ENCODE assay signal across 8 mouse cellular contexts in genomic region chr17:74295026-74295970, GRCm38 (mm10). TPM values are rescaled to one million over a fixed set of nuclear protein-coding genes. Genes with fewer than 3 reads are reported as not detected.
DNase-seq lines count a peak whose midpoint lies in the region; ATAC-seq and TF ChIP-seq lines count a peak whose summit lies in the region.

Memo1 (minus strand) TSS chr17:74295521.

- under 1% methylated on average over 41 of the region's 110 CpGs for WGBS in forebrain, embryonic 12.5 days
- under 1% methylated on average over 72 of the region's 110 CpGs for WGBS in heart, embryonic 16.5 days
- 0% methylated on average over 46 of the region's 110 CpGs for WGBS in liver, embryonic 16.5 days (ENCODE audit: insufficient replicate concordance)
- WGBS in neural tube, embryonic 13.5 days, result under 1% methylated on average over 38 of the region's 110 CpGs

- no peak for TF ChIP-seq CTCF in C2C12 (IDR thresholded peaks at IDR 0.05; ENCODE audit: control insufficient read depth, insufficient read depth, insufficient read length)
- no peak for TF ChIP-seq CTCF in brain, embryonic 14.5 days (IDR thresholded peaks at IDR 0.05; ENCODE audit: borderline replicate concordance, extremely low read depth, insufficient read depth, insufficient read length)

- peaks cover 22% of the 10 kb centered on the region for H3K4me1 ChIP-seq in forebrain, embryonic 12.5 days
- peaks cover 18% of the 10 kb centered on the region for H3K4me1 ChIP-seq in heart, embryonic 16.5 days (ENCODE audit: control insufficient read depth, insufficient read depth, low read length)
- H3K4me1 ChIP-seq in liver, embryonic 16.5 days (ENCODE audit: control insufficient read depth, low read depth, low read length), result peaks cover 24% of the 10 kb centered on the region
- peaks cover 30% of the 10 kb centered on the region for H3K4me1 ChIP-seq in neural tube, embryonic 13.5 days (replicated peaks)

- peak within 1 kb of the TSS; percentile 97 for H3K27ac ChIP-seq in forebrain, embryonic 12.5 days
- peak within 1 kb of the TSS; percentile 95 for H3K27ac ChIP-seq in heart, embryonic 16.5 days (ENCODE audit: low read length)
- peak within 1 kb of the TSS; percentile 95 for H3K27ac ChIP-seq in liver, embryonic 16.5 days (ENCODE audit: low read length)
- H3K27ac ChIP-seq in neural tube, embryonic 13.5 days (replicated peaks), result peak within 1 kb of the TSS; percentile 93

- peak; percentile 93 for DNase-seq in brain, embryonic 14.5 days (ENCODE audit: low read depth)
- peak; percentile 86 to 90 for DNase-seq in kidney, postnatal 36 days
- DNase-seq in telencephalon, adult 2 months (ENCODE audit: low read depth, low spot score), result peak; percentile 64

- peak within 1 kb of the TSS; percentile 90 for H3K4me3 ChIP-seq in C2C12 (ENCODE audit: insufficient read depth, poor library complexity, severe bottlenecking)
- peak within 1 kb of the TSS; percentile 92 for H3K4me3 ChIP-seq in forebrain, embryonic 12.5 days (replicated peaks)
- peak within 1 kb of the TSS; percentile 94 for H3K4me3 ChIP-seq in heart, embryonic 16.5 days (ENCODE audit: low read length)
- peak within 1 kb of the TSS; percentile 99 for H3K4me3 ChIP-seq in liver, embryonic 16.5 days (ENCODE audit: low read depth, low read length)
- H3K4me3 ChIP-seq in neural tube, embryonic 13.5 days, result peak within 1 kb of the TSS; percentile 91

- H3K4me2 ChIP-seq in forebrain, embryonic 12.5 days, result peak within 1 kb of the TSS; percentile 75
- H3K4me2 ChIP-seq in heart, embryonic 16.5 days (ENCODE audit: low read depth, low read length), result peak within 1 kb of the TSS; percentile 89
- H3K4me2 ChIP-seq in liver, embryonic 16.5 days (ENCODE audit: low read depth, low read length), result peak within 1 kb of the TSS; percentile 99
- peak within 1 kb of the TSS; percentile 74 for H3K4me2 ChIP-seq in neural tube, embryonic 13.5 days

- no peaks in the 10 kb centered on the region for H3K27me3 ChIP-seq in C2C12 (ENCODE audit: control insufficient read depth, insufficient read depth, insufficient read length)
- no peaks in the 10 kb centered on the region for H3K27me3 ChIP-seq in forebrain, embryonic 12.5 days
- H3K27me3 ChIP-seq in heart, embryonic 16.5 days (ENCODE audit: control insufficient read depth, insufficient read depth, low read length), result no peaks in the 10 kb centered on the region
- no peaks in the 10 kb centered on the region for H3K27me3 ChIP-seq in liver, embryonic 16.5 days (ENCODE audit: control insufficient read depth, insufficient read depth, low read depth, low read length)
- H3K27me3 ChIP-seq in neural tube, embryonic 13.5 days, result no peaks in the 10 kb centered on the region

- no peaks in the 10 kb centered on the region; the same call in 1 of the 2 replicates for H3K9me3 ChIP-seq in forebrain, embryonic 12.5 days
- H3K9me3 ChIP-seq in heart, embryonic 16.5 days (replicated peaks; ENCODE audit: control insufficient read depth, low read length), result no peaks in the 10 kb centered on the region
- no peaks in the 10 kb centered on the region for H3K9me3 ChIP-seq in liver, embryonic 16.5 days (replicated peaks; ENCODE audit: control insufficient read depth, low read length)
- H3K9me3 ChIP-seq in neural tube, embryonic 13.5 days, result no peaks in the 10 kb centered on the region

- peaks cover 43% of the 10 kb centered on the region for H3K79me2 ChIP-seq in C2C12 (ENCODE audit: control insufficient read depth, insufficient read depth)

- peaks cover 38% of the 10 kb centered on the region for H3K79me3 ChIP-seq in C2C12 (ENCODE audit: low read depth)

- H3ac ChIP-seq in C2C12 (ENCODE audit: control insufficient read depth, insufficient read length, low read depth), result peak within 1 kb of the TSS; percentile 76

- peak within 1 kb of the TSS; percentile 98 for H3K9ac ChIP-seq in forebrain, embryonic 12.5 days
- H3K9ac ChIP-seq in heart, embryonic 16.5 days (ENCODE audit: low read length), result peak within 1 kb of the TSS; percentile 93
- H3K9ac ChIP-seq in liver, embryonic 16.5 days (ENCODE audit: low read depth, low read length), result peak within 1 kb of the TSS; percentile 99
- H3K9ac ChIP-seq in neural tube, embryonic 13.5 days, result peak within 1 kb of the TSS; percentile 96

- peaks cover 17% of the 10 kb centered on the region for H3K36me3 ChIP-seq in C2C12 (ENCODE audit: control insufficient read depth, insufficient read depth)
- peaks cover 12% of the 10 kb centered on the region for H3K36me3 ChIP-seq in forebrain, embryonic 12.5 days (replicated peaks)
- H3K36me3 ChIP-seq in heart, embryonic 16.5 days (ENCODE audit: control insufficient read depth, insufficient read depth), result peaks cover 10% of the 10 kb centered on the region
- H3K36me3 ChIP-seq in liver, embryonic 16.5 days (ENCODE audit: control insufficient read depth, insufficient read depth), result peaks cover 6% of the 10 kb centered on the region; the same call in 1 of the 2 replicates
- H3K36me3 ChIP-seq in neural tube, embryonic 13.5 days, result peaks cover 13% of the 10 kb centered on the region

- peak; percentile 78 for TF ChIP-seq POLR2A in brain, embryonic 14.5 days (IDR thresholded peaks at IDR 0.05; ENCODE audit: borderline replicate concordance, extremely low read depth, insufficient read depth, insufficient read length, poor library complexity, severe bottlenecking)

- peak; percentile 94 for ATAC-seq in forebrain, embryonic 12.5 days (ENCODE audit: low FRiP score)
- peak; percentile 88 for ATAC-seq in heart, embryonic 16.5 days (replicated peaks; ENCODE audit: extremely low read depth, insufficient read depth, low FRiP score)
- peak; percentile 85 for ATAC-seq in liver, embryonic 16.5 days (ENCODE audit: low read depth)
- ATAC-seq in neural tube, embryonic 13.5 days (ENCODE audit: low read depth), result peak; percentile 92

TF ChIP-seq in C2C12, 6 proteins besides CTCF, POLR2A, EP300 and RAD21:
- TF ChIP-seq MAX (IDR thresholded peaks at IDR 0.05) (no peak), CEBPB (IDR thresholded peaks at IDR 0.05; ENCODE audit: low read depth) (no peak), MYOG (IDR thresholded peaks at IDR 0.05; ENCODE audit: control insufficient read depth, extremely low read depth, insufficient read length) (no peak), MYOD1 (IDR thresholded peaks at IDR 0.05; ENCODE audit: control insufficient read depth, insufficient read length, low read depth) (no peak), FOSL1 (IDR thresholded peaks at IDR 0.05; ENCODE audit: insufficient read depth, low read length, poor library complexity, severe bottlenecking) (no peak), USF1 (IDR thresholded peaks at IDR 0.05; ENCODE audit: low read depth) (no peak)

RNA-seq across cellular contexts. Expression of gene Memo1, which starts in this region (rescaled TPM):
- 63.5 TPM for polyA plus RNA-seq in C2C12 (2012; fragmentation: generic; extraction: Trizol)
- polyA plus RNA-seq in brain, embryonic 14.5 days (2012; rRNA removed), result 67.6 and 94.2 TPM in 2 replicates
- 71.1 and 77.4 TPM in 2 replicates for polyA plus RNA-seq in forebrain, embryonic 12.5 days (2016; fragmentation: Nextera tagmentation; extraction: Ambion mirVana)
- 71.4 and 72.2 TPM in 2 replicates for polyA plus RNA-seq in heart, embryonic 16.5 days (2015; fragmentation: Nextera tagmentation; extraction: Ambion mirVana)
- polyA plus RNA-seq in liver, embryonic 16.5 days (2015; fragmentation: Nextera tagmentation; extraction: Ambion mirVana), result 82.5 and 86.5 TPM in 2 replicates
- polyA plus RNA-seq in neural tube, embryonic 13.5 days (2015; fragmentation: Nextera tagmentation; extraction: Ambion mirVana), result 64.8 and 67.3 TPM in 2 replicates

Comparison
In these comparisons a context has a peak if more than half of its experiments do, and no peak if none do; other contexts are left out.
1. Peak in every context shown above with its lines: DNase-seq, ATAC-seq, H3K4me3 ChIP-seq and H3K27ac ChIP-seq.